Mouse (Mus musculus): ENCODE results near the gene Ptprg. TPM values are rescaled to one million over a fixed set of nuclear protein-coding genes. Genes with fewer than 3 reads are reported as not detected.

Gene Ptprg
- polyA plus RNA-seq, 1 experiment from 2014 or later, result 48.0 TPM

GRCm38 (mm10) chr14:11890890-11891289 is 337.6 kb downstream of the Ptprg start:
- no peak overlapping the region for H3K4me3 ChIP-seq (ENCODE audit: low read depth, low read length)
- DNase-seq (ENCODE audit: low spot score) (no peak), ATAC-seq (replicated peaks; ENCODE audit: low FRiP score) (no peak)
- H3K4me1 ChIP-seq (replicated peaks; ENCODE audit: control insufficient read depth, insufficient read depth, low read length), result no peaks in the 10 kb centered on the region
- H3K27me3 ChIP-seq (ENCODE audit: control insufficient read depth, insufficient read depth, low read length), result no peaks in the 10 kb centered on the region
- WGBS, result 74% methylated on average over 3 of the region's 3 CpGs
- H3K27ac ChIP-seq (ENCODE audit: low read depth, low read length), result no peak overlapping the region
- no peak overlapping the region for H3K4me2 ChIP-seq (ENCODE audit: low read depth, low read length, severe bottlenecking)
- H3K9me3 ChIP-seq (ENCODE audit: control insufficient read depth, low read length), result no peaks in the 10 kb centered on the region
- H3K36me3 ChIP-seq (ENCODE audit: control insufficient read depth, insufficient read depth, low read length), result no peaks in the 10 kb centered on the region
- H3K9ac ChIP-seq (ENCODE audit: low read length), result no peak overlapping the region

GRCm38 (mm10) chr14:11892621-11893020 is 339.3 kb downstream of the Ptprg start:
- H3K27ac ChIP-seq (ENCODE audit: low read depth, low read length), result no peak overlapping the region

GRCm38 (mm10) chr14:11895486-11895885 is 342.2 kb downstream of the Ptprg start:
- no peaks in the 10 kb centered on the region for H3K27me3 ChIP-seq (ENCODE audit: control insufficient read depth, insufficient read depth, low read length)
- H3K27ac ChIP-seq (ENCODE audit: low read depth, low read length), result no peak overlapping the region
- H3K9me3 ChIP-seq (ENCODE audit: control insufficient read depth, low read length), result no peaks in the 10 kb centered on the region
- no peaks in the 10 kb centered on the region for H3K36me3 ChIP-seq (ENCODE audit: control insufficient read depth, insufficient read depth, low read length)
- no peak for DNase-seq (ENCODE audit: low spot score)
- no peak for ATAC-seq (replicated peaks; ENCODE audit: low FRiP score)
- no peak overlapping the region for H3K9ac ChIP-seq (ENCODE audit: low read length)
- no peak overlapping the region for H3K4me2 ChIP-seq (ENCODE audit: low read depth, low read length, severe bottlenecking)
- no peak overlapping the region for H3K4me3 ChIP-seq (ENCODE audit: low read depth, low read length)
- 89% methylated on average over 13 of the region's 13 CpGs for WGBS
- no peaks in the 10 kb centered on the region for H3K4me1 ChIP-seq (replicated peaks; ENCODE audit: control insufficient read depth, insufficient read depth, low read length)

More at GRCm38 (mm10) chr14:11892621-11893020, 339.3 kb downstream of the Ptprg start:
- no peak for ATAC-seq (replicated peaks; ENCODE audit: low FRiP score)
- no peak for DNase-seq (ENCODE audit: low spot score)
- no peak overlapping the region for H3K4me2 ChIP-seq (ENCODE audit: low read depth, low read length, severe bottlenecking)
- no peaks in the 10 kb centered on the region for H3K9me3 ChIP-seq (ENCODE audit: control insufficient read depth, low read length)
- H3K36me3 ChIP-seq (ENCODE audit: control insufficient read depth, insufficient read depth, low read length), result no peaks in the 10 kb centered on the region
- no peak overlapping the region for H3K4me3 ChIP-seq (ENCODE audit: low read depth, low read length)
- 64% methylated on average over 9 of the region's 9 CpGs for WGBS
- H3K27me3 ChIP-seq (ENCODE audit: control insufficient read depth, insufficient read depth, low read length), result no peaks in the 10 kb centered on the region
- no peak overlapping the region for H3K9ac ChIP-seq (ENCODE audit: low read length)
- H3K4me1 ChIP-seq (replicated peaks; ENCODE audit: control insufficient read depth, insufficient read depth, low read length), result no peaks in the 10 kb centered on the region

GRCm38 (mm10) chr14:11902794-11903193 is 349.5 kb downstream of the Ptprg start:
- peaks cover 2% of the 10 kb centered on the region; the same call in 1 of the 2 replicates for H3K4me1 ChIP-seq (replicated peaks; ENCODE audit: control insufficient read depth, insufficient read depth, low read length)
- WGBS, result 5% methylated on average over 2 of the region's 2 CpGs
- no peak overlapping the region for H3K9ac ChIP-seq (ENCODE audit: low read length)
- ATAC-seq (replicated peaks; ENCODE audit: low FRiP score), result no peak
- no peaks in the 10 kb centered on the region for H3K9me3 ChIP-seq (ENCODE audit: control insufficient read depth, low read length)
- no peak overlapping the region for H3K27ac ChIP-seq (ENCODE audit: low read depth, low read length)
- no peaks in the 10 kb centered on the region for H3K27me3 ChIP-seq (ENCODE audit: control insufficient read depth, insufficient read depth, low read length)
- DNase-seq (ENCODE audit: low spot score), result no peak
- no peaks in the 10 kb centered on the region for H3K36me3 ChIP-seq (ENCODE audit: control insufficient read depth, insufficient read depth, low read length)
- no peak overlapping the region for H3K4me2 ChIP-seq (ENCODE audit: low read depth, low read length, severe bottlenecking)
- H3K4me3 ChIP-seq (ENCODE audit: low read depth, low read length), result no peak overlapping the region

GRCm38 (mm10) chr14:11906130-11906675 is 352.9 kb downstream of the Ptprg start:
- Histone ChIP-seq H3K4me1 (replicated peaks; ENCODE audit: control insufficient read depth, insufficient read depth, low read length) (peaks cover 2% of the 10 kb centered on the region; the same call in 1 of the 2 replicates), H3K9ac (ENCODE audit: low read length) (no peak overlapping the region), H3K9me3 (ENCODE audit: control insufficient read depth, low read length) (no peaks in the 10 kb centered on the region), H3K27ac (ENCODE audit: low read depth, low read length) (no peak overlapping the region), H3K4me2 (ENCODE audit: low read depth, low read length, severe bottlenecking) (no peak overlapping the region), H3K36me3 (ENCODE audit: control insufficient read depth, insufficient read depth, low read length) (no peaks in the 10 kb centered on the region), H3K27me3 (ENCODE audit: control insufficient read depth, insufficient read depth, low read length) (no peaks in the 10 kb centered on the region), H3K4me3 (ENCODE audit: low read depth, low read length) (no peak overlapping the region)
- no peak for DNase-seq (ENCODE audit: low spot score)
- WGBS, result 44% methylated on average over 5 of the region's 5 CpGs
- no peak for ATAC-seq (replicated peaks; ENCODE audit: low FRiP score)

- WGBS, result 88% methylated on average over 1 of the region's 1 CpGs
- DNase-seq (ENCODE audit: low spot score) (no peak), ATAC-seq (replicated peaks; ENCODE audit: low FRiP score) (no peak)
- H3K36me3 ChIP-seq (ENCODE audit: control insufficient read depth, insufficient read depth, low read length), result no peaks in the 10 kb centered on the region
- H3K4me3 ChIP-seq (ENCODE audit: low read depth, low read length), result no peak overlapping the region
- no peak overlapping the region for H3K4me2 ChIP-seq (ENCODE audit: low read depth, low read length, severe bottlenecking)
- H3K4me1 ChIP-seq (replicated peaks; ENCODE audit: control insufficient read depth, insufficient read depth, low read length), result no peaks in the 10 kb centered on the region
- H3K27ac ChIP-seq (ENCODE audit: low read depth, low read length), result no peak overlapping the region
- H3K27me3 ChIP-seq (ENCODE audit: control insufficient read depth, insufficient read depth, low read length), result no peaks in the 10 kb centered on the region
- no peaks in the 10 kb centered on the region for H3K9me3 ChIP-seq (ENCODE audit: control insufficient read depth, low read length)
- H3K9ac ChIP-seq (ENCODE audit: low read length), result no peak overlapping the region
These were observed 358.9 kb downstream of the Ptprg start for GRCm38 (mm10) chr14:11912253-11912652.

GRCm38 (mm10) chr14:11917225-11917624 is 363.9 kb downstream of the Ptprg start:
- Histone ChIP-seq H3K4me1 (replicated peaks; ENCODE audit: control insufficient read depth, insufficient read depth, low read length) (no peaks in the 10 kb centered on the region), H3K27ac (ENCODE audit: low read depth, low read length) (no peak overlapping the region), H3K4me3 (ENCODE audit: low read depth, low read length) (no peak overlapping the region), H3K9ac (ENCODE audit: low read length) (no peak overlapping the region), H3K4me2 (ENCODE audit: low read depth, low read length, severe bottlenecking) (no peak overlapping the region), H3K27me3 (ENCODE audit: control insufficient read depth, insufficient read depth, low read length) (no peaks in the 10 kb centered on the region), H3K9me3 (ENCODE audit: control insufficient read depth, low read length) (no peaks in the 10 kb centered on the region), H3K36me3 (ENCODE audit: control insufficient read depth, insufficient read depth, low read length) (no peaks in the 10 kb centered on the region)
- 95% methylated on average over 5 of the region's 5 CpGs for WGBS
- ATAC-seq (replicated peaks; ENCODE audit: low FRiP score) (no peak), DNase-seq (ENCODE audit: low spot score) (no peak)

GRCm38 (mm10) chr14:11928545-11928944 is 375.2 kb downstream of the Ptprg start:
- 24% methylated on average over 2 of the region's 2 CpGs for WGBS
- H3K27me3 ChIP-seq (ENCODE audit: control insufficient read depth, insufficient read depth, low read length), result no peaks in the 10 kb centered on the region
- no peaks in the 10 kb centered on the region for H3K9me3 ChIP-seq (ENCODE audit: control insufficient read depth, low read length)
- DNase-seq (ENCODE audit: low spot score) (no peak), ATAC-seq (replicated peaks; ENCODE audit: low FRiP score) (no peak)
- no peak overlapping the region for H3K4me2 ChIP-seq (ENCODE audit: low read depth, low read length, severe bottlenecking)
- no peak overlapping the region for H3K27ac ChIP-seq (ENCODE audit: low read depth, low read length)
- H3K9ac ChIP-seq (ENCODE audit: low read length), result no peak overlapping the region
- no peak overlapping the region for H3K4me3 ChIP-seq (ENCODE audit: low read depth, low read length)
- H3K36me3 ChIP-seq (ENCODE audit: control insufficient read depth, insufficient read depth, low read length), result no peaks in the 10 kb centered on the region
- H3K4me1 ChIP-seq (replicated peaks; ENCODE audit: control insufficient read depth, insufficient read depth, low read length), result no peaks in the 10 kb centered on the region; the same call in 1 of the 2 replicates

GRCm38 (mm10) chr14:11932517-11932916 is 379.2 kb downstream of the Ptprg start:
- Histone ChIP-seq H3K9ac (ENCODE audit: low read length) (no peak overlapping the region), H3K27me3 (ENCODE audit: control insufficient read depth, insufficient read depth, low read length) (no peaks in the 10 kb centered on the region), H3K36me3 (ENCODE audit: control insufficient read depth, insufficient read depth, low read length) (no peaks in the 10 kb centered on the region), H3K4me1 (replicated peaks; ENCODE audit: control insufficient read depth, insufficient read depth, low read length) (no peaks in the 10 kb centered on the region; the same call in 1 of the 2 replicates), H3K4me3 (ENCODE audit: low read depth, low read length) (no peak overlapping the region), H3K4me2 (ENCODE audit: low read depth, low read length, severe bottlenecking) (no peak overlapping the region), H3K9me3 (ENCODE audit: control insufficient read depth, low read length) (no peaks in the 10 kb centered on the region), H3K27ac (ENCODE audit: low read depth, low read length) (no peak overlapping the region)
- DNase-seq (ENCODE audit: low spot score), result no peak
- no peak for ATAC-seq (replicated peaks; ENCODE audit: low FRiP score)
- 29% methylated on average over 3 of the region's 3 CpGs for WGBS
